ENCODE assay signal across 10 mouse cellular contexts in genomic region chr2:49209349-49209748, GRCm38 (mm10).
"Had no signal": no experiment of that assay in that cellular context is flagged by ENCODE, and none has a peak within 500 bp of the region (broad histone marks: within the 10 kb centered on the region; RNA-seq: fewer than 3 reads in every experiment).

No protein-coding gene starts in this region.

- H3K36me3 ChIP-seq: liver, embryonic 13.5 days had no signal

- H3K4me3 ChIP-seq: liver, embryonic 13.5 days had no signal

- H3K27ac ChIP-seq: liver, embryonic 13.5 days had no signal

- H3K4me2 ChIP-seq: liver, embryonic 13.5 days; midbrain, embryonic 11.5 days had no signal

- H3K4me1 ChIP-seq: liver, embryonic 13.5 days had no signal

- H3K27me3 ChIP-seq: liver, embryonic 13.5 days had no signal

- H3K9ac ChIP-seq: liver, embryonic 13.5 days had no signal

- DNase-seq: kidney, postnatal 14 days; kidney, postnatal 4 days; liver, embryonic 13.5 days; lung, adult 2 months; lung, postnatal 14 days; lung, postnatal 4 days; midbrain, embryonic 14.5 days; thymus, adult 18-20 months; thymus, postnatal 36 days had no signal

- H3K9me3 ChIP-seq: liver, embryonic 13.5 days had no signal
